Mouse (Mus musculus): ENCODE data around the gene Sptbn4. TPM values are rescaled to one million over a fixed set of nuclear protein-coding genes. Genes with fewer than 3 reads are reported as not detected.

The Sptbn4 gene
- total and polyA plus RNA-seq, 2 experiments from 2014 or later: 3.8 to 22.3 TPM

DNA sequence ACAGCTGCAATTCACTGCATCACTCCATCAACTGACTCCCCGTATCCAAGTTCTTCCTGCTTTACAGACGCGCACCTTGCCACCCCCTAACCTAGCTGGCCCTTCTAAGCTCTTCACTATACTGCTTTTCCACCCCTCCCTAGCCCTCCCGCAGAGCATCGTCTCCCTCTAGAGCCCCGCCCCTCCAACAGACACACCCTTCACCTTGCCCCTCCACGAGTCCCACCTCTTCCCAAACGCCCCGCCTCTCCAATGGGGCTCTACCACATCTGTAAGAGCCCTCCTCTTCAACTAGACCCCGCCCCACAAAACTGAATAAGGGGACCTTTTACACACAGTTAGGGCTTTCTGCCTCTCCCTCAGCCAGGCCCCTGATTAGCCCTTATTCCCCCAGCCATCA is 13.7 kb downstream of the Sptbn4 start:
- H3K4me1 ChIP-seq (ENCODE audit: insufficient read depth): no peaks in the 10 kb centered on the region
- no peak overlapping the region for H3K27ac ChIP-seq (ENCODE audit: low read depth, low read length)
- DNase-seq: no peak
- ATAC-seq: no peak
- no peak overlapping the region for H3K4me2 ChIP-seq (ENCODE audit: low read depth)
- H3K9ac ChIP-seq: no peak overlapping the region
- H3K4me3 ChIP-seq (ENCODE audit: low read depth, low read length): no peak overlapping the region
- peaks cover 23% of the 10 kb centered on the region for H3K36me3 ChIP-seq (ENCODE audit: insufficient read depth)
- H3K27me3 ChIP-seq (ENCODE audit: insufficient read depth, low read length): no peaks in the 10 kb centered on the region
- H3K9me3 ChIP-seq (ENCODE audit: low read length): no peaks in the 10 kb centered on the region
- 16% methylated on average over 10 of the region's 10 CpGs for WGBS
- TF ChIP-seq CTCF (IDR thresholded peaks at IDR 0.05; ENCODE audit: low read depth): no peak

DNA sequence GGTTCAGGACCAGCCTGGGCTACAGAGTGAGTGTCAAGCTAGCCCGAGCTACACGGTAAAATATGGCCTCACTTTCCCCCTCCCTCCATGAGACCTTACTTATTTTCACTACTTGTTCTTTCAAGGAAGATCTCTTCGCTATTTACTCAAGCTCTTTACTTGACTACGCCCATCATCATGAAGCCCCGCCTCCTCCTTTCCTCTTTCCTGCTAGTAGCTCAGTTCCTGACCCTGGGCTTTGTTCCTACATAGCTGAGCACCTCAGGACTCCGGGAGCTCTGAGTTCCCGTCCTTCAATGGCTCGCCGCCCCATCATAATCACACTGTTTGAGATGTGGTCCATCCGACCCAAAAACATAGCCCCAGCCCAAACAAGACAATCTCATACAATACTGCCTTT is 14.1 kb downstream of the Sptbn4 start:
- H3K4me1 ChIP-seq (ENCODE audit: insufficient read depth): no peaks in the 10 kb centered on the region
- peaks cover 23% of the 10 kb centered on the region for H3K36me3 ChIP-seq (ENCODE audit: insufficient read depth)
- no peaks in the 10 kb centered on the region for H3K9me3 ChIP-seq (ENCODE audit: low read length)
- no peak overlapping the region for H3K9ac ChIP-seq
- H3K4me3 ChIP-seq (ENCODE audit: low read depth, low read length): no peak overlapping the region
- no peak overlapping the region for H3K4me2 ChIP-seq (ENCODE audit: low read depth)
- 29% methylated on average over 10 of the region's 10 CpGs for WGBS
- no peak for TF ChIP-seq CTCF (IDR thresholded peaks at IDR 0.05; ENCODE audit: low read depth)
- no peaks in the 10 kb centered on the region for H3K27me3 ChIP-seq (ENCODE audit: insufficient read depth, low read length)
- no peak overlapping the region for H3K27ac ChIP-seq (ENCODE audit: low read depth, low read length)
- DNase-seq (no peak), ATAC-seq (no peak)

DNA sequence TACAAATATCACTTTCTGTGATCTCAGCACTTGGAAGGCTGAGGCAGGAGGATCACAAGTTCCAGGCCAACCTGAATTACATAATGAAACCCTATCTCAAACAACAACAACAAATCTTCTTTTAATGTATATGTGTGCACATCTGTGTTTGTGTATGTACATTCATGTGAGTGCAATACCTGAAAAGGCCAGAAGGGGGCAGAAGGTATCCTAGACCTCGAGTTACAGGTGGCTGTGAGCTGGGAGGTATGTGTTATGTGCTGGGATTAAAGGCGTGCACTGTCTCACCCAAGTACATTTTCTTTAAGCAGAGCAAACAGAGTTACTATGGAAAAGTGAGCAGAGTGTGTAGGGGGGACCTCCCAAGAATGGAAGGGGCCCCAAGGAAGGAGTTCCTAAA is 18.4 kb downstream of the Sptbn4 start:
- H3K9ac ChIP-seq: no peak overlapping the region
- no peaks in the 10 kb centered on the region for H3K9me3 ChIP-seq (ENCODE audit: low read length)
- no peaks in the 10 kb centered on the region for H3K4me1 ChIP-seq (ENCODE audit: insufficient read depth)
- no peak overlapping the region for H3K27ac ChIP-seq (ENCODE audit: low read depth, low read length)
- peaks cover 43% of the 10 kb centered on the region for H3K36me3 ChIP-seq (ENCODE audit: insufficient read depth)
- no peak overlapping the region for H3K4me2 ChIP-seq (ENCODE audit: low read depth)
- no peaks in the 10 kb centered on the region for H3K27me3 ChIP-seq (ENCODE audit: insufficient read depth, low read length)
- ATAC-seq (no peak), DNase-seq (no peak)
- H3K4me3 ChIP-seq (ENCODE audit: low read depth, low read length): no peak overlapping the region
- TF ChIP-seq CTCF (IDR thresholded peaks at IDR 0.05; ENCODE audit: low read depth): peak; percentile 43
- 63% methylated on average over 2 of the region's 2 CpGs for WGBS

DNA sequence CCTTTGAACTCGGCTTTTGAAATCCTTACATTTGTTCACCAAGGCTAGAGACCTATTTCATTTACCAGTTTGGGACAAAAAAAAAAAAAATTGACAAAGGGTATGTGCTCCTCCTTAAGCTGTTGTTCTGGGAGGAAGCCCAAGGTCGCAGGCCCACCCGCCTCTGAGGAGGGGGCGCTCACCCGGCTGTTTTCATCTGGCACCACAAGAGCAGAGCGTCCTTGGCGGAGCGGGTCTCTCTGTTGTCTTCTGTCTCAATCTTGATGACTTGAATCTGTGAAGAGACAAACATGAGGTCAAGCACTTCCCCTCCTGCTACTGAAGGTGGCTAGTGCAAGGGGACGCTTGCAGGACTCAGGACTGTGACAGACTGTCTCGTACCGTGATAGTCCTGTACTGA is 19.5 kb downstream of the Sptbn4 start:
- Histone ChIP-seq H3K4me3 (ENCODE audit: low read depth, low read length) (no peak overlapping the region), H3K36me3 (ENCODE audit: insufficient read depth) (peaks cover 46% of the 10 kb centered on the region), H3K4me2 (ENCODE audit: low read depth) (no peak overlapping the region), H3K9me3 (ENCODE audit: low read length) (no peaks in the 10 kb centered on the region), H3K27ac (ENCODE audit: low read depth, low read length) (no peak overlapping the region), H3K27me3 (ENCODE audit: insufficient read depth, low read length) (no peaks in the 10 kb centered on the region), H3K9ac (no peak overlapping the region), H3K4me1 (ENCODE audit: insufficient read depth) (no peaks in the 10 kb centered on the region)
- DNase-seq (no peak), ATAC-seq (no peak)
- 83% methylated on average over 11 of the region's 11 CpGs for WGBS
- TF ChIP-seq CTCF (IDR thresholded peaks at IDR 0.05; ENCODE audit: low read depth): no peak

DNA sequence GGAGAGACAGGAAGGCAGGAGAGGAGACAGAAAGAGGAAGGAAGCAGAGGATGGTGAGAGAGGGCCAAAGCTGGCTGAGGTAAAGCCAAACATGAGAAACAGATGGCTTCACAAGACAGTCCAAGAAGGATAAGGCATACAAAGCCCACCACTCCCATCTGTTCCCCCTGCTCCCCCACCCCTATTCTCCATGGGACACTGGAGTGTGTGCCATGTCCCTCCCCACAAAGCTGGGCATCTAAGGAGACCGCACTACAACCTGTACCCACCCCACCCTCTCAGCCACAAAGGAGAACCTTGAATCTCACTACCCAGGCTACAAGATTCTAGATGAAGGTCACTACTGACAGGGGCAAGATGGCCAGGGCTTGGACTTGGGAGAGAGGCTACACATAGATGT is 20.1 kb downstream of the Sptbn4 start:
- Histone ChIP-seq H3K36me3 (ENCODE audit: insufficient read depth) (peaks cover 44% of the 10 kb centered on the region), H3K9me3 (ENCODE audit: low read length) (no peaks in the 10 kb centered on the region), H3K27me3 (ENCODE audit: insufficient read depth, low read length) (no peaks in the 10 kb centered on the region), H3K9ac (no peak overlapping the region), H3K4me2 (ENCODE audit: low read depth) (no peak overlapping the region), H3K4me1 (ENCODE audit: insufficient read depth) (no peaks in the 10 kb centered on the region), H3K27ac (ENCODE audit: low read depth, low read length) (no peak overlapping the region), H3K4me3 (ENCODE audit: low read depth, low read length) (no peak overlapping the region)
- no peak for TF ChIP-seq CTCF (IDR thresholded peaks at IDR 0.05; ENCODE audit: low read depth)
- DNase-seq (no peak), ATAC-seq (no peak)
- WGBS: 83% methylated on average over 1 of the region's 1 CpGs

DNA sequence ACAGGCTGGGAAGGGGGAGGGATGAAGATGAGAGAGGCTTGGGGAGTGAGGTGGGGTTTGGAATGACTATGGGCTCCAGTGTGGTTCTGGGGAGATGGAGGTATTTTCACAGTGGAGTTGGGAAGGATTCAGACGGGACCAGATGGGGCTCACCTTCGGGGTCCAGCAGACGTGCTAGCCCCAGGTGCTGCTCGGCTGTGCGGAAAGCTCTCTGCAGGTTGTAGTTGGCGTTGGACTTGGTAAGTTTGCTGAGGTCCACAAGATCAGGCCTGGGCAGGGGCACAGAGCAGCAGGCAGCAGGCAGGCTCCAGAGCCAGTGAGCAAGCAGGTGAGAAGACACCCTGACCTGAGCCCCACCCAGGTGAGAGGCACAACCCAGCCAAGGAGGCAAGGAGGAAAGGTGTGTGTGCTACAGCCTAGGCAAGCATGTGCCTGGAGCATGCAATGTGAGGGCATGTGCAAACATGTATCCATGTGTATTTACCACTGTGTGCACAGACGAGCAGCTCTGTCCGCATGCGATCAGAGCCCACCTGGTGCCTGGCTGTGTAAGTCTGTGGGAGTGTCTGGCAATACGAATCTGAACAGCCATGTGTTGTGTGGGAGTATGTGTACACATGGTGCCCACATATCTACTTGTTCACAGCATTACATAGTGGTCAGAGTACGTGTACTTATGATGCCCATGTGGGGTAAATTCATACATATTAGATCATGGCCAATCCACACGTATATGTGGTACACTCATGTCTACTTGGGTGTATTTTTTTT is 23.7 kb downstream of the Sptbn4 start:
- Histone ChIP-seq H3K9me3 (ENCODE audit: low read length) (no peaks in the 10 kb centered on the region), H3K27me3 (ENCODE audit: insufficient read depth, low read length) (no peaks in the 10 kb centered on the region), H3K27ac (ENCODE audit: low read depth, low read length) (no peak overlapping the region), H3K4me1 (ENCODE audit: insufficient read depth) (no peaks in the 10 kb centered on the region), H3K4me2 (ENCODE audit: low read depth) (no peak overlapping the region), H3K4me3 (ENCODE audit: low read depth, low read length) (no peak overlapping the region), H3K36me3 (ENCODE audit: insufficient read depth) (peaks cover 33% of the 10 kb centered on the region), H3K9ac (no peak overlapping the region)
- WGBS: 83% methylated on average over 12 of the region's 12 CpGs
- ATAC-seq (no peak), DNase-seq (no peak)
- TF ChIP-seq CTCF (IDR thresholded peaks at IDR 0.05; ENCODE audit: low read depth): no peak

DNA sequence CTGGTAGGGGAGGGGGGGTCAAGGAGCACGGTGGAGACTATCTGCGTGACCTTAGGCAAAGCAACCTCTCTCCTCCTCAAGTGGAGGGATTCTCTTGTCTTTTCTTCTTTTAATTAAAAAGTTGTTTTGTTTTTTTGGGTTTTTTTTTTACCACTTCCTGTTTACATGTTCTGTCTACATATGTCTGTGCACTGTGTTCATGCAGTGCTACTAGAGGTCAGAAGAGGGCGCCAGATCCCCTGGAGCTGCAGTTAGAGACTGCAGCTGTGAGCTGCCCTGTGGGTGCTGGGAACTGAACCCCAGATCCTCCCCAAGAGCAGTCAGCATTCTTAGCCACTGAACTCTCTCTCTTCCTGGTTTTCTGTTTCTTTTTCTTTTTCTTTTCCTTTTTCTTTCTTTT is 28.4 kb downstream of the Sptbn4 start:
- no peak overlapping the region for H3K4me2 ChIP-seq (ENCODE audit: low read depth)
- WGBS: 80% methylated on average over 3 of the region's 3 CpGs
- H3K36me3 ChIP-seq (ENCODE audit: insufficient read depth): peaks cover 19% of the 10 kb centered on the region
- TF ChIP-seq CTCF (IDR thresholded peaks at IDR 0.05; ENCODE audit: low read depth): no peak
- H3K27ac ChIP-seq (ENCODE audit: low read depth, low read length): no peak overlapping the region
- no peaks in the 10 kb centered on the region for H3K27me3 ChIP-seq (ENCODE audit: insufficient read depth, low read length)
- H3K4me1 ChIP-seq (ENCODE audit: insufficient read depth): no peaks in the 10 kb centered on the region
- no peak for ATAC-seq
- H3K9ac ChIP-seq: no peak overlapping the region
- no peak overlapping the region for H3K4me3 ChIP-seq (ENCODE audit: low read depth, low read length)
- H3K9me3 ChIP-seq (ENCODE audit: low read length): no peaks in the 10 kb centered on the region
- DNase-seq: no peak
